Mouse (Mus musculus): ENCODE results near the gene Nrxn3.

The Nrxn3 gene

DNA sequence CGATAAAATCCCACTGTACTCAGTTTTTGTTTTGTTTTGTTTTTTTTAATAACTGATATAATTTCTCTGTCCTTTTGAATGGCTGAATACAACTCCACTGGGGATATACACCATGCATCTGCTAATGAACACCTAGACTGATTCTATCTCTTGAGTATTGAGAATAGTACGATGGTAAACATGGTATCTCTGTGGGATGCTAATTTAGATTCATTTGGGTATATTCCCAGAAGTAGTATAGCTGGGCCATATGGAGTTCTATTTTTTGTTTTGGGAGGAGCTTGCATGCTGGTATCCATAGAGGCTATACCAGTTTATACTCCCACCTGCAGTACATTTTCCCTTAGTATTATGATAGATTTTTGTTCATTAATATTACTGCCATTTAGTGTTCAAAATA, 217.0 kb downstream of the Nrxn3 start:
- no peak for DNase-seq

- no peak for DNase-seq
These were observed 222.3 kb downstream of the Nrxn3 start for GRCm38 (mm10) chr12:88944967-88945366.

GRCm38 (mm10) chr12:88949870-88950269, 227.2 kb downstream of the Nrxn3 start:
- DNase-seq, result no peak

- DNase-seq, result no peak
These were observed 230.4 kb downstream of the Nrxn3 start for GRCm38 (mm10) chr12:88952937-88953600.

DNA sequence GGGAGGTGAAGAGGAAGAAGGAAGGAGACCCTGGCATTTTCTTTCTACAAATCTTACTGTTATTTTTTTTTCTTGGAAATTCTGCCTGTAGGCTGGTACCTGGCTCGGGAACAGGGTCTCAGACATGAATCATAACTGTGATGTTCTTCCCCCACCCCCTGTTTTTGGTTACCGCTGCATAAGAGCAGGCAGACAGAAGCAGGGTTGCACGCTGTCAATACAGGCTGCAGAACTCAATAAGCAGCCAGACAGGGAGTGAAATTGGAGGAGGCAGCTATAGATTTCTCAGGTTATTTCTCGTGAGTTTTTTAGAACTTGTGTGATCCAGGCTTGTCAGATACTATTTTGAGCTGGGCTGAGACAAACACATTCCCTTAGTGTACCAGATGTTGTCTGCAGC, 231.1 kb downstream of the Nrxn3 start:
- DNase-seq, result no peak

GRCm38 (mm10) chr12:88957431-88957830, 234.8 kb downstream of the Nrxn3 start:
- DNase-seq, result peak; percentile 81

- no peak for DNase-seq
These were observed 238.1 kb downstream of the Nrxn3 start for GRCm38 (mm10) chr12:88960817-88961216.

GRCm38 (mm10) chr12:88966329-88966728, 243.7 kb downstream of the Nrxn3 start:
- DNase-seq, result no peak

- DNase-seq, result no peak
These were observed 253.9 kb downstream of the Nrxn3 start for GRCm38 (mm10) chr12:88976621-88977020.

DNA sequence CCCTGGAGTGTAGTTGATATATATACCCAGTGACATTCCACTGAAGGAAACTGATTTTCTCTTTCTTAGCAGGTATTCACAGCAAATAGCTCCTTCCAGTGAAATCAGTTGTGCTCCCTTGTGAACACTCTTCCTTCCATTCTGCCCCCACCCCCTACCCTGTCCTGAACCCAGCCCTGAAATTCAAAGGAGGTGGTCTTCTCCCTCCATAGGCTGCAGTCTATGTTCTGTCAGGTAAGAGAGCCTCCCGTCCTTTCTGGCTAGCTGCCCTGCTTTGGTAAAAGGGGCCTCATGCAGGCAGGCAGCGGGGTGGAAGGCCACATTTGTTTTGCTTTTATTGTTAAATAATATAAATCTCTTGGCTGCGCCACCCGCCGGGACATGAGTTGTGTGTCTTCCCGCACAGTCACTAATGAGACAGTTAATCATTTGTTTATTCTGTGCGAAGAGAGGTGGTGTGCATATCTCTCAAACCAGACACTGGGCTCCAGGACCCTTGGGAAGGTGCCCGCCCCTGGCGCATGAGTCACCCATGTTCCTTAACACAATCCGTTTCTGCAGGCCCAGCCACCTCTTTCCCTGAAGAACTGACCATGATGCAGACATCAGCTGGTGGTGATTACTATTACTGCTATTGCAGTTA, 261.1 kb downstream of the Nrxn3 start:
- no peak for DNase-seq

- DNase-seq, result peak; percentile 8
These were observed 261.7 kb downstream of the Nrxn3 start for GRCm38 (mm10) chr12:88984375-88984774.

- no peak for DNase-seq
These were observed 262.1 kb downstream of the Nrxn3 start for GRCm38 (mm10) chr12:88984804-88985203.

DNA sequence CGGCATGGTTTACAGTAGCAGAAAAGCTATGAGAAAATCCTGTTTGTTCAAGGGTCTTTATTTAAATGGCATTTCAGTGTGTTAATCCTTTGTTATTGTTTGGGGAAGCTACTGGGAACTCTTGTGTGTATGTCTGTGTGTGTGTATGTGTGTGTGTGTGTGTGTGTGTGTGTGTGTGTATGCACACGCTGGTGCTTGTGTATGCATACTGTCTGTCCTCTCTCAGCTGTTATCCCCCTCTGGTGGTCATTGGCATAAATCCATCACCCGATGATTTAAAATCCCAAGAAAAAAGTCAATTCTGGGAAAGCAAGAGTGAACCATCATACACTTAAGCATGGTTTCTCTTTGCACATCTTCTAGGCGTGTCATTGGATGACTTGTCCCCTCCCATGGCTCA, 264.4 kb downstream of the Nrxn3 start:
- no peak for DNase-seq

DNA sequence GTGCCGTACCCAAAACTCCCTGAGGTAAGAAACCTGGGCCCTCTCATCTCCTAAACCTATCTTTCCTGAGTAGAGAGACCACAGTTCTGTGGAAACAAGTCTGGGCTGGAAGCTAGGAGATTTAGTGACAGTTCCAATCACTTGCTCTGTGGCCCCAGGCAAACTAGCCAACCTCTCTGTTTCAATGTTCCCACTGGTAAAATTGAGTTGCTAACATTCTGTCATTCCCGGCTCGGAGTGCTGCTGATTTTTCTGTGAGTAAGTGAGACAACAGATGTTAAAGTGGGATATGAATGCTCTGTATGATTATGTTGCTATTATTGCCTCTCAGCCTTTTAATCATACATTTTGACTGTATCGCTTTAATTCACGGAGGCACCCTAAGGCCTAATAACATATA, 268.1 kb downstream of the Nrxn3 start:
- DNase-seq, result no peak

DNA sequence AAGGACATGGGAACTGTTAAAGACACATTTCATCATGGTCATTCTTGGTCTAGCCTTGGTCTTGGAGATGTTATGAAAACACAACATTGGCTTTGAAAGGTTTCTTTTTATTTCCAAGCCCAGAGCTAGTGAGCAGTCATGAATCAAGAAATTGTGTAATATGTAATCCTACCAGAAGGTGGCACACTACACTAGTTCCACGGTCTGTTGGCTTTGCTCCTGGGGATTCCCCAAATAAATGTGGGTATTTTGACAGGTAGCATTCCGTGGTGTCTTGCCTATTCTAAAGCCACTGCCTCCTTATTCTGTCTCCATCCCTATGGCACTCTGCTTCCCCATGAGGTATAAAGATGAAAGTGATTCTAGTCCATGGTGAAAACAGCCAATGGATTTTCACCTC, 269.5 kb downstream of the Nrxn3 start:
- peak; percentile 46 for DNase-seq

- no peak for DNase-seq
These were observed 271.1 kb downstream of the Nrxn3 start for GRCm38 (mm10) chr12:88993788-88994187.

- DNase-seq, result no peak
These were observed 293.8 kb downstream of the Nrxn3 start for GRCm38 (mm10) chr12:89016436-89016835.

- DNase-seq, result no peak
These were observed 302.5 kb downstream of the Nrxn3 start for GRCm38 (mm10) chr12:89025180-89025579.

DNA sequence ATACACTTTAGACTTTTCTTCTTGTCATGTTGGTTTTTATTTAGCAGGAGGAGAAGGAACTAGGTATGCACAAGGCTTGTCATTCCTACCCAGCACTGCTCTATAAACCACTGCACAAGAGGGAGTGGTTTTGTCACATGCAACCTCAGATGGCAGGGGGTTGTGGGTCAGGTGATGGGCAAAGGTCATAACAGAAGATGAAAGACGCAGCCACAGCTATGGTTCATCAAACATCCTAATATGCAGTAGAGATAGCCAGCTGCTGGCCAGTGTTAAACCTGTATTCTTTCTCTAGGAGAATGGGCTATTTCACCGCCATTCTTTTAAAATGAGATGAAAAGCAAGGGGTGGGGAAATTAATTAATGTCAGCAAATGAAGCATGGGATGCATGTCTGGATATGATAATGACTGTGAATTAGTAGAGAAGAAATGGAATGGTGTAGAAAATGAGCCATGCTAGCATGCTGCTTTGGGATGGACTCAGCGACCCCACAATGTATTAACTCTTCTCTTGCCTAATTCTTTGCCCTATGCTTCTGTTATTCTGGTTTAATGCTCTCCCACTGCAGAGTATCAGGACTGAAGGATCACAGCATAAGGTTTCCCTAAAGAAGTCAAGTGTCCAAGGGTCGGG, 313.4 kb downstream of the Nrxn3 start:
- peak; percentile 20 for DNase-seq

GRCm38 (mm10) chr12:89040151-89040550, 317.5 kb downstream of the Nrxn3 start:
- DNase-seq, result no peak

DNA sequence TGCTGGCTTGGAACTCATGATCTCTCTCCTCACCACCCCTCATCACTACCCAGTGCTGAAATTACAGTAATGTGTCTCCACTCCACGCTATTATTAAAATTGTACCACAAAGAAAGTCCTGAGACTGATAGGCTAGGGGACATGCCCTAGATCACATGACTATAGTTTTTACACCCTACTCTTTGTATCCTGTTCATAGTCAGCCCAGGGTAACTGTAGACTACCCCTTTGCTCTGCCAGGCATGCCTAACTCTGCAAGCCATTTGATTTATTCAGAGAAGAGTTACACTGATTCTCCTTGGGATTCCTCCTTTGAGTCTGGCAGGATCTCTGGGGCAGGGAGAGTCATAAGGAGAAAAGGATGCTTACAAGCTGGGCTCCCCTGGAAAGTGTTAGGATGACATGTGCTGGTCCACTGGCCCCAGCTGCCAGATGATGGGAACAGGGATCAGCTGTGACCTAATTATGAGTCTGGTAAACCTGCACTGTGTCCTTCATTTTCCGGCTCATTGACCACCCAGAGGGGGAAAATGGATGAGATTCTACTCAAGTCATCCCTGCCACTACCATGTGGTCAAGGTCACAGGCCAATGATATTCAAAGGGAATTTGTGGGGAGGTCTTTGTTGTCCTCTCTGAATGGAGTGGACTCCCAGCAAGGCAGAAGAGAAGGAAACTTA, 318.9 kb downstream of the Nrxn3 start:
- no peak for DNase-seq

DNA sequence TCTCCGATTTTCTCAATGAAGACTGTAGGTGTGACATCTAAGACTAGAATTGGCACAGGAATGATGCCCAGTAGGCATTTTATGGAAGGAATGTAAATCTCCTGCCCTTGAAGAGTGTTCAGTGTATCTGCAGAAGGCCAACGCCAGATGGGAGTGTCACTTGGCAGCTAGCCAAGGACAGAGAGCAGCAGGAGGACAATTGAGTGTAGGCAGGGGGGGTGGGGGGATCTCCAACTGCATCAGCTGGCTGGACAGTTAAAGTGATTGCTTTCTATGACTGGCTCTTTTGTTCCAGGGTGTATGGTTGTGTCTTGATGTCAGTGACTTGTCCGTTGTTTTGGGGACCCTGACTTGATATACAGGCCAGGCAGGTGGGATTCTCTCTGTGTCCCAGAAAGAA, 326.6 kb downstream of the Nrxn3 start:
- DNase-seq, result no peak

DNA sequence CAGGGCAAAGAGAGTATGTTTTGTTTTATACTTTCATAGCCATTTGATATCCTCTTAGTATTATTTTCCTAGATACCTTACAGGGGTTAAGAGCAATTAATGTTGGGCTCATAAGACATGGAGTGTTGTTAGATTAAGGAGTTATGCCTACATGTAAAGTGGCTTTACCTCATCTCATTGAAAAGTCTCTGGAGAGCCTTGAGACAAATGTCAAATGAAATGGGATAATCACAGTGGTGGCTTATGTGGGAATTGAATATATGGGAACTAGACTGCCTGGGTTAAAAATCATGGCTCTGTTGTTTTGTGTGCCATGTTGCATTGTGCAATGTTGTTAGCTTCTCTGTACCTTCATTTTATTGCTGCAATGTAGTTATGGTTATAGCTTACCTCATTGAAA, 327.0 kb downstream of the Nrxn3 start:
- no peak for DNase-seq

DNA sequence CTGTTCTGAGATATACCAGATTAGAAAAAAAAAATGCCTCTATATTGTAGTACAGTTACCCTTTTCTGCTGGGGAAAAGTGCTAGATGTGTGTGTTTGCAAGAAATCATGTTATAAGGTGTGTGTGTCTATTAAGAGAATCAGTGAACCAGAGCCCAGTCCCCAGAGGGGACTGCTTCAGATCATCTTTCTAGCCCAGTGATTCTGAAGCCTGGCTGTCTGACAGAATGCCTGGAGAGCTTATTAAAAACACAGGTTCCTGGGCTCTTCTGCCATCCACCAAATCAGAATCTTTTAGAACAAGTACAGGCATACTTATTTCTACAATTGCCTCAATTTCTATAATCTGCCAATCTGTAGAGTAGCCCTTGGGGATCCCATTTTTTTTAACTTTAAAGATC, 349.8 kb downstream of the Nrxn3 start:
- no peak for DNase-seq

All from kidney, adult 9 months (tissue).